Mouse (Mus musculus): Measurements from ENCODE around the gene Krtap4-16.
"Not testable (repeated sequence)": the region's sequence is repeated elsewhere in the genome, so short reads cannot be mapped to it uniquely, and the experiment has no call there.

The Krtap4-16 gene

GRCm38 (mm10) chr11:99851508-99851907 is at the start of gene Krtap4-16:
Gene Krtap4-16 (minus strand): TSS chr11:99851608.
- DNase-seq: no peak

- not testable (repeated sequence) for DNase-seq
These were observed 27.5 kb upstream of the Krtap4-16 start, which contains the start of gene Gm11567 for GRCm38 (mm10) chr11:99878887-99879286. Gene Gm11567 (plus strand): TSS chr11:99879187.

GRCm38 (mm10) chr11:99873089-99873488 is 21.7 kb upstream of the Krtap4-16 start, which contains the start of gene Krtap9-1:
Gene Krtap9-1 (plus strand): TSS chr11:99873389.
- DNase-seq: not testable (repeated sequence)

GRCm38 (mm10) chr11:99864176-99864575 is 12.8 kb upstream of the Krtap4-16 start, which contains the start of gene Gm11559:
Gene Gm11559 (plus strand): TSS chr11:99864476.
- not testable (repeated sequence) for DNase-seq

- DNase-seq: no peak
These were observed 7.4 kb upstream of the Krtap4-16 start for GRCm38 (mm10) chr11:99858761-99859160.

- DNase-seq: no peak
These were observed 6.2 kb upstream of the Krtap4-16 start, which contains the start of gene Gm11568 for GRCm38 (mm10) chr11:99857617-99858016. Gene Gm11568 (plus strand): TSS chr11:99857917.

GRCm38 (mm10) chr11:99854121-99854520 is 2.7 kb upstream of the Krtap4-16 start:
- peak; percentile 7 for DNase-seq

GRCm38 (mm10) chr11:99846746-99847145 is 4.7 kb downstream of the Krtap4-16 start:
- DNase-seq: no peak

GRCm38 (mm10) chr11:99842185-99842584 is 9.2 kb downstream of the Krtap4-16 start:
- DNase-seq: no peak

GRCm38 (mm10) chr11:99837966-99838365 is 13.4 kb downstream of the Krtap4-16 start, which contains the start of gene 2300003K06Rik:
Gene 2300003K06Rik (minus strand): TSS chr11:99838066.
- no peak for DNase-seq

GRCm38 (mm10) chr11:99815566-99815965 is 35.8 kb downstream of the Krtap4-16 start, which contains the start of gene Gm11564:
Gene Gm11564 (minus strand): TSS chr11:99815666.
- DNase-seq: not testable (repeated sequence)

GRCm38 (mm10) chr11:99809792-99810191 is 41.6 kb downstream of the Krtap4-16 start, which contains the start of gene Krtap4-13:
Gene Krtap4-13 (minus strand): TSS chr11:99809892.
- DNase-seq: not testable (repeated sequence)

- DNase-seq: not testable (repeated sequence)
These were observed 47.1 kb downstream of the Krtap4-16 start, which contains the start of gene Gm11554 for GRCm38 (mm10) chr11:99804346-99804745. Gene Gm11554 (minus strand): TSS chr11:99804446.
